Mouse (Mus musculus): ENCODE results near the gene Gja1. TPM values are rescaled to one million over a fixed set of nuclear protein-coding genes. Genes with fewer than 3 reads are reported as not detected.

Gene Gja1
- total RNA-seq (2014; fragmentation: Nextera tagmentation) (not detected in 2 replicates), total RNA-seq (2017) (0.05 and 0.12 TPM in 2 replicates), polyA plus RNA-seq (2012) (not detected in 2 replicates)

- no peaks in the 10 kb centered on the region for H3K27me3 ChIP-seq (ENCODE audit: insufficient read depth, low read length)
- no peaks in the 10 kb centered on the region for H3K36me3 ChIP-seq (replicated peaks)
- ATAC-seq (ENCODE audit: extremely low read depth, insufficient number of reproducible peaks, low FRiP score, poor library complexity, severe bottlenecking), result no peak
- no peaks in the 10 kb centered on the region for H3K4me1 ChIP-seq (ENCODE audit: insufficient read depth, low read depth, low read length)
- DNase-seq (ENCODE audit: low spot score), result no peak
- H3K9me3 ChIP-seq (replicated peaks), result peaks cover 2% of the 10 kb centered on the region; the same call in 1 of the 2 replicates
- H3K4me3 ChIP-seq (ENCODE audit: low read depth, low read length), result no peak within 1 kb of the TSS
- TF ChIP-seq TAL1 (conservative IDR thresholded peaks at IDR 0.05; ENCODE audit: low read depth, low read length), result no peak
- TF ChIP-seq CTCF (IDR thresholded peaks at IDR 0.05; ENCODE audit: low read depth, low read length), result no peak
- no peak for TF ChIP-seq GATA1 (IDR thresholded peaks at IDR 0.05; ENCODE audit: borderline replicate concordance, low read length)
- no peak for TF ChIP-seq GATA2 (IDR thresholded peaks at IDR 0.05; ENCODE audit: borderline replicate concordance, low read depth, low read length)
- TF ChIP-seq POLR2AphosphoS5 (IDR thresholded peaks at IDR 0.05; ENCODE audit: insufficient replicate concordance, low read depth, low read length), result no peak
Measured at GRCm38 (mm10) chr10:56377097-56377965, at the start of gene Gja1. Gene Gja1, plus strand, starts transcription at chr10:56377330.

- no peaks in the 10 kb centered on the region for H3K4me1 ChIP-seq (ENCODE audit: insufficient read depth, low read depth, low read length)
- peak; percentile 81 for TF ChIP-seq CTCF (IDR thresholded peaks at IDR 0.05; ENCODE audit: low read depth, low read length)
- no peak for TF ChIP-seq GATA2 (IDR thresholded peaks at IDR 0.05; ENCODE audit: borderline replicate concordance, low read depth, low read length)
- TF ChIP-seq POLR2AphosphoS5 (IDR thresholded peaks at IDR 0.05; ENCODE audit: insufficient replicate concordance, low read depth, low read length), result no peak
- H3K27me3 ChIP-seq (ENCODE audit: insufficient read depth, low read length), result no peaks in the 10 kb centered on the region
- ATAC-seq (ENCODE audit: extremely low read depth, insufficient number of reproducible peaks, low FRiP score, poor library complexity, severe bottlenecking) (no peak), DNase-seq (ENCODE audit: low spot score) (no peak)
- H3K9me3 ChIP-seq (replicated peaks), result no peaks in the 10 kb centered on the region
- no peaks in the 10 kb centered on the region for H3K36me3 ChIP-seq (replicated peaks)
- H3K4me3 ChIP-seq (ENCODE audit: low read depth, low read length), result no peak overlapping the region
Measured at GRCm38 (mm10) chr10:56338851-56339489, 38.2 kb upstream of the Gja1 start.

DNA sequence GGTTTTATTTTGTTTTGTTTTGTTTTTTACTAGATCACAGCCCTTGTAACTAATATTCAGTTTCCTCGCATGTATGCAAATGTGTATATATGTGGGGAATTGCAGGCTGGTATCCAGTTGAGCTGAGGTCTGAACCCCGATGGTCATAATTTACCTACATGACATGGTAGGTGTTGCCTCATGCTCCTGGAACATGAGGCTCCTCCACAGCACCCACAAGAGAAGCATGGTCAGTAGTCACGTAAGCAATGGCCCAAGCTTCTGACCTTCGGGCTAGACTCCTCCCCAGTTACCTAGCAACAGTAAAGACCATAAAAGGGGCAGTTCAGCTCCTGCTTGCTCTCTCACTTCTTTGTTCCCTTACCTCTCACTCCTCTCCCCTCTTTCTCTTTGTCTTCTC, 16.7 kb upstream of the Gja1 start:
- H3K36me3 ChIP-seq (replicated peaks), result no peaks in the 10 kb centered on the region
- no peak overlapping the region for H3K4me3 ChIP-seq (ENCODE audit: low read depth, low read length)
- TF ChIP-seq CTCF (IDR thresholded peaks at IDR 0.05; ENCODE audit: low read depth, low read length), result no peak
- TF ChIP-seq TAL1 (conservative IDR thresholded peaks at IDR 0.05; ENCODE audit: low read depth, low read length), result no peak
- TF ChIP-seq GATA2 (IDR thresholded peaks at IDR 0.05; ENCODE audit: borderline replicate concordance, low read depth, low read length), result no peak
- TF ChIP-seq POLR2AphosphoS5 (IDR thresholded peaks at IDR 0.05; ENCODE audit: insufficient replicate concordance, low read depth, low read length), result no peak
- no peak for TF ChIP-seq GATA1 (IDR thresholded peaks at IDR 0.05; ENCODE audit: borderline replicate concordance, low read length)
- DNase-seq (ENCODE audit: low spot score), result no peak
- no peak for ATAC-seq (ENCODE audit: extremely low read depth, insufficient number of reproducible peaks, low FRiP score, poor library complexity, severe bottlenecking)
- H3K27me3 ChIP-seq (ENCODE audit: insufficient read depth, low read length), result no peaks in the 10 kb centered on the region
- no peaks in the 10 kb centered on the region for H3K9me3 ChIP-seq (replicated peaks)
- no peaks in the 10 kb centered on the region for H3K4me1 ChIP-seq (ENCODE audit: insufficient read depth, low read depth, low read length)

DNA sequence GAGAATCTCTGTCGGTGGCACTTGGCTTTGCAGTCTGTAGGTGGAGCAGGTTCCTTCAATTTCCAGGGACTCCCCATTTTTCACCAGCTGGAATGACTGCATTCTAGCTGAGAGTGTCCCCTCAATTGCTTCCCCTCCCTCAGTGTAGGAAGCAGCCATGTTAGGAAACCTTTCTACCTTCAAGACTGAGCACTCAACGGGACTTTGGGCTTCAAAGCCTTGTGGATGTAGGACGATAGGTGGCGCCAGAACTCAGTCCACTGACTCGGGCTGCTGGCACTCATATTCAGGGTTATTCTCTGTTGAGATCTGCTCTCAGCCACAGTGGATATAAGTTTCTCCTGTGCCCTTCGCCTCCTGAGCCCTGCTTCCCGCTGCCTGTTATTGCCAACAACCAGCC, 8.1 kb upstream of the Gja1 start:
- TF ChIP-seq POLR2AphosphoS5 (IDR thresholded peaks at IDR 0.05; ENCODE audit: insufficient replicate concordance, low read depth, low read length) (no peak), TAL1 (conservative IDR thresholded peaks at IDR 0.05; ENCODE audit: low read depth, low read length) (no peak), CTCF (IDR thresholded peaks at IDR 0.05; ENCODE audit: low read depth, low read length) (no peak), GATA1 (IDR thresholded peaks at IDR 0.05; ENCODE audit: borderline replicate concordance, low read length) (no peak), GATA2 (IDR thresholded peaks at IDR 0.05; ENCODE audit: borderline replicate concordance, low read depth, low read length) (no peak)
- Histone ChIP-seq H3K36me3 (replicated peaks) (no peaks in the 10 kb centered on the region), H3K4me3 (ENCODE audit: low read depth, low read length) (no peak overlapping the region), H3K4me1 (ENCODE audit: insufficient read depth, low read depth, low read length) (no peaks in the 10 kb centered on the region), H3K9me3 (replicated peaks) (no peaks in the 10 kb centered on the region), H3K27me3 (ENCODE audit: insufficient read depth, low read length) (no peaks in the 10 kb centered on the region)
- DNase-seq (ENCODE audit: low spot score) (no peak), ATAC-seq (ENCODE audit: extremely low read depth, insufficient number of reproducible peaks, low FRiP score, poor library complexity, severe bottlenecking) (no peak)

DNA sequence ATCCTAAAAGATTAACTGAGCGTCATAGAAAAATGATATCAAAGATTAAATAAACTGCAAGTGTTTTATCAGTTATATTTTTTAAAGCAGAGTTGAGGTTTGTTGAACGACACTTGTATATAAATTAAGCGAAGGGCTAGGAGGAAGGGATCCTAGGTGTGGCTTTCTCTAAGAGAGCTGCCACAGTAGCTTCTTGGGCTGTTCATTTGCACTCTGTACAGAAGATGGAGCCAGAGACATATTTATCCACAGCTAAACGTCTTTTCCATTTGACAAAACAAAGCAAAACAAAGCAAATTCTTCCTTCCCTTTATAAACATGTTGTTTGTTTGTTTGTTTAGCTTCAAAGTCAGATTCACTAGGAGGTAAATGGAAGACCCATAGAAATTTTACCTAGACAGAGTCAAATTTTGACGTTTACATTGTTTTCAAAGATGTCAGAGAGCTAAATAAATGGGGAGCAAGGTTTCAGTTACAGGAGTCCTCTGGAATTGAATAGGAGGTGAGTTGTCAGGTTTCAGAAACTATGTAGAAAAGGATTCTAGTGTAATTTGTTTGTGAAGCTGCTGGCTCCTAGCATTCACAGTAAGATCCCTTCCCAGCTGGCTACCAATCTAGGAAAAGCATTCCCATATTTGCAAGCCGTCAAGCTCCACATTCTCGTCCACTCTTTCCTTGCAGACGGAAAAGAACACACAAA, 4.0 kb upstream of the Gja1 start:
- H3K9me3 ChIP-seq (replicated peaks), result no peaks in the 10 kb centered on the region
- TF ChIP-seq GATA2 (IDR thresholded peaks at IDR 0.05; ENCODE audit: borderline replicate concordance, low read depth, low read length) (no peak), CTCF (IDR thresholded peaks at IDR 0.05; ENCODE audit: low read depth, low read length) (no peak), POLR2AphosphoS5 (IDR thresholded peaks at IDR 0.05; ENCODE audit: insufficient replicate concordance, low read depth, low read length) (no peak), TAL1 (conservative IDR thresholded peaks at IDR 0.05; ENCODE audit: low read depth, low read length) (no peak), GATA1 (IDR thresholded peaks at IDR 0.05; ENCODE audit: borderline replicate concordance, low read length) (no peak)
- no peak overlapping the region for H3K4me3 ChIP-seq (ENCODE audit: low read depth, low read length)
- H3K36me3 ChIP-seq (replicated peaks), result no peaks in the 10 kb centered on the region
- ATAC-seq (ENCODE audit: extremely low read depth, insufficient number of reproducible peaks, low FRiP score, poor library complexity, severe bottlenecking) (no peak), DNase-seq (ENCODE audit: low spot score) (no peak)
- no peaks in the 10 kb centered on the region for H3K27me3 ChIP-seq (ENCODE audit: insufficient read depth, low read length)
- no peaks in the 10 kb centered on the region for H3K4me1 ChIP-seq (ENCODE audit: insufficient read depth, low read depth, low read length)

- TF ChIP-seq TAL1 (conservative IDR thresholded peaks at IDR 0.05; ENCODE audit: low read depth, low read length) (no peak), GATA2 (IDR thresholded peaks at IDR 0.05; ENCODE audit: borderline replicate concordance, low read depth, low read length) (no peak), CTCF (IDR thresholded peaks at IDR 0.05; ENCODE audit: low read depth, low read length) (no peak), GATA1 (IDR thresholded peaks at IDR 0.05; ENCODE audit: borderline replicate concordance, low read length) (no peak), POLR2AphosphoS5 (IDR thresholded peaks at IDR 0.05; ENCODE audit: insufficient replicate concordance, low read depth, low read length) (no peak)
- Histone ChIP-seq H3K27me3 (ENCODE audit: insufficient read depth, low read length) (no peaks in the 10 kb centered on the region), H3K4me3 (ENCODE audit: low read depth, low read length) (no peak overlapping the region), H3K36me3 (replicated peaks) (no peaks in the 10 kb centered on the region), H3K4me1 (ENCODE audit: insufficient read depth, low read depth, low read length) (no peaks in the 10 kb centered on the region), H3K9me3 (replicated peaks) (peaks cover 2% of the 10 kb centered on the region; the same call in 1 of the 2 replicates)
- ATAC-seq (ENCODE audit: extremely low read depth, insufficient number of reproducible peaks, low FRiP score, poor library complexity, severe bottlenecking) (no peak), DNase-seq (ENCODE audit: low spot score) (no peak)
Measured at GRCm38 (mm10) chr10:56374169-56374568, 3.0 kb upstream of the Gja1 start.
